Mouse (Mus musculus): ENCODE data around the gene Plxnb3. TPM values are rescaled to one million over a fixed set of nuclear protein-coding genes. Genes with fewer than 3 reads are reported as not detected.
"Not testable (repeated sequence)": the region's sequence is repeated elsewhere in the genome, so short reads cannot be mapped to it uniquely, and the experiment has no call there.

Gene Plxnb3
- polyA plus RNA-seq, 1 experiment from 2014 or later = 0.60 TPM

DNA sequence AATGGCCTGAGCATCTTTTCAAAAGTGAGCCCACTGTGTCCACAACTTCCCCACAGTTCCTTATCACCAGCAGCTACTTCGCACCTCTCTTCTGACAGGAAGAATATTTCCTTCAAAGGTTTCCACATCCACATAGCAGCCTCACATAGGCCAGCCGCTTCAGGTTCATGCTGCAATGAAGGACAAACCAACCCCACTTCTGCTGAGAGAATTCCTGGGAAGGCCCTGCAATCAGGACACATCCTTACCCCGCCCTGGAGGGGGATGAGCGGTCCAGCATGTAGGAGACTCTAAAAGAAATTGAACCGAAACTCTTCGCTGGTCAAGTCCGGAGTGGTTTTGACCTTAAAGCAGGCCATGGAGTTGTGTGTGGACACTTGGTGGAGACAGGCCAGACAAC is 17.0 kb upstream of the Plxnb3 start:
- H3K9me3 ChIP-seq; H3K4me1 ChIP-seq; H3K36me3 ChIP-seq; H3K27ac ChIP-seq; H3K9ac ChIP-seq; ATAC-seq (ENCODE audit: insufficient number of reproducible peaks, low FRiP score, low TSS enrichment, low read depth); H3K27me3 ChIP-seq; H3K4me3 ChIP-seq; H3K4me2 ChIP-seq: not testable (repeated sequence)
- 90% methylated on average over 7 of the region's 7 CpGs for WGBS

DNA sequence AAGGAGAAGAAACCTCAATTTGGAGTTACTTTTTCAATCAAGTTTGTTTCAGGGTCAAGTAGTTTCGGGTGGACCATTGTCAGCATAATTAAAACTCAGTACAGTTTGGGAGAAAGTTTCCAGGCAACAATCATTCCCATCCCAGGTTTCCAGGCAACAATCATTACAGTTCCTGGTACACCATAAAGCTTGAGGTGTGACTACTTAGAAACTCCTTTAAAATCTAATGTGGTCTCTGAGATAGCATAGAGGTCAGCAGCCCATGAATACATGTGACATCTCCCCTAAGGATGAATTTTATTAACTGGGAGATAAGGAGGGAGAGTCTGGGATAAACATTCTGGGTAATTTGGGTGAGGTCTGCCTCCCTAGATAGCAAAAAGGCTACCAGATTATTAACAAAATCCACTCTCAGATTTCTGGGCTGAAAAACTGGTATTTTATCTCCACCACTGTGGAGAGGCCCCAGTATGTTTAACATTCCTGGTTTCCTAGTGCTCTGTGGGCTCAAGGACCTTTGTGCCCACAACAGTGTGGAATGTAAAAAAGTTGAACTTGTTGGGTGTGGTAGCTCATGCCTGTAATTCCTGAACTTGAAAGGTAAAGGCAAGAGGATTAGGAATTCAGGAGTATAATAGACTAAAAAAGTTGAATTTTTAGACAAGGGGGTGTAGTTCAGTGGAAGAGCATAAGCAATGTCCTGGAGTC is 12.0 kb upstream of the Plxnb3 start:
- H3K36me3 ChIP-seq = no peaks in the 10 kb centered on the region
- H3K4me2 ChIP-seq = no peak overlapping the region
- no peak for ATAC-seq (ENCODE audit: insufficient number of reproducible peaks, low FRiP score, low TSS enrichment, low read depth)
- WGBS = 72% methylated on average over 1 of the region's 1 CpGs
- H3K27me3 ChIP-seq = no peaks in the 10 kb centered on the region
- no peak overlapping the region for H3K27ac ChIP-seq
- H3K4me1 ChIP-seq = no peaks in the 10 kb centered on the region
- no peak overlapping the region for H3K4me3 ChIP-seq
- H3K9ac ChIP-seq = no peak overlapping the region
- H3K9me3 ChIP-seq = no peaks in the 10 kb centered on the region

GRCm38 (mm10) chrX:73748977-73749376 is 7.9 kb upstream of the Plxnb3 start:
- ATAC-seq (ENCODE audit: insufficient number of reproducible peaks, low FRiP score, low TSS enrichment, low read depth) = no peak
- WGBS = 86% methylated on average over 1 of the region's 1 CpGs

GRCm38 (mm10) chrX:73758611-73759290 is 1.9 kb downstream of the Plxnb3 start:
- Histone ChIP-seq H3K27me3 (peaks cover 8% of the 10 kb centered on the region; the same call in 1 of the 2 replicates), H3K36me3 (no peaks in the 10 kb centered on the region), H3K4me3 (no peak overlapping the region), H3K9ac (no peak overlapping the region), H3K27ac (no peak overlapping the region), H3K4me1 (no peaks in the 10 kb centered on the region), H3K4me2 (no peak overlapping the region), H3K9me3 (no peaks in the 10 kb centered on the region)
- WGBS = 83% methylated on average over 13 of the region's 13 CpGs
- ATAC-seq (ENCODE audit: insufficient number of reproducible peaks, low FRiP score, low TSS enrichment, low read depth) = no peak

More at GRCm38 (mm10) chrX:73748977-73749376, 7.9 kb upstream of the Plxnb3 start:
- Histone ChIP-seq H3K9ac (no peak overlapping the region), H3K27ac (no peak overlapping the region), H3K27me3 (no peaks in the 10 kb centered on the region), H3K4me2 (no peak overlapping the region), H3K9me3 (no peaks in the 10 kb centered on the region), H3K36me3 (no peaks in the 10 kb centered on the region), H3K4me3 (no peak overlapping the region), H3K4me1 (no peaks in the 10 kb centered on the region)

GRCm38 (mm10) chrX:73765311-73765710 is 8.4 kb downstream of the Plxnb3 start:
- Histone ChIP-seq H3K4me3 (no peak overlapping the region), H3K9me3 (no peaks in the 10 kb centered on the region), H3K4me2 (no peak overlapping the region), H3K9ac (no peak overlapping the region), H3K36me3 (no peaks in the 10 kb centered on the region), H3K4me1 (no peaks in the 10 kb centered on the region), H3K27me3 (no peaks in the 10 kb centered on the region), H3K27ac (no peak overlapping the region)
- 41% methylated on average over 1 of the region's 1 CpGs for WGBS
- no peak for ATAC-seq (ENCODE audit: insufficient number of reproducible peaks, low FRiP score, low TSS enrichment, low read depth)

GRCm38 (mm10) chrX:73767267-73767666 is 10.4 kb downstream of the Plxnb3 start:
- no peak overlapping the region for H3K4me2 ChIP-seq
- no peaks in the 10 kb centered on the region for H3K9me3 ChIP-seq
- H3K36me3 ChIP-seq = no peaks in the 10 kb centered on the region
- no peak for ATAC-seq (ENCODE audit: insufficient number of reproducible peaks, low FRiP score, low TSS enrichment, low read depth)
- no peaks in the 10 kb centered on the region for H3K4me1 ChIP-seq
- no peak overlapping the region for H3K9ac ChIP-seq
- 58% methylated on average over 9 of the region's 9 CpGs for WGBS
- no peak overlapping the region for H3K27ac ChIP-seq
- H3K4me3 ChIP-seq = no peak overlapping the region
- 0 out of 2 replicates have a peak, but pooled peaks cover 3% of the 10 kb centered on the region for H3K27me3 ChIP-seq

GRCm38 (mm10) chrX:73774168-73774760 is 17.4 kb downstream of the Plxnb3 start, which contains the start of gene Srpk3:
TSS of gene Srpk3 (plus strand) at chrX:73774405.
- Histone ChIP-seq H3K27ac (no peak within 1 kb of the TSS), H3K4me2 (no peak within 1 kb of the TSS), H3K9me3 (no peaks in the 10 kb centered on the region), H3K36me3 (peaks cover 17% of the 10 kb centered on the region), H3K4me1 (peaks cover 8% of the 10 kb centered on the region; the same call in 1 of the 2 replicates), H3K9ac (no peak within 1 kb of the TSS), H3K4me3 (no peak within 1 kb of the TSS), H3K27me3 (0 out of 2 replicates have a peak, but pooled peaks cover 3% of the 10 kb centered on the region)
- ATAC-seq (ENCODE audit: insufficient number of reproducible peaks, low FRiP score, low TSS enrichment, low read depth) = peak; percentile 33; the same call in 1 of the 2 replicates
- WGBS = 40% methylated on average over 9 of the region's 9 CpGs

- ATAC-seq (ENCODE audit: insufficient number of reproducible peaks, low FRiP score, low TSS enrichment, low read depth) = peak; percentile 40; the same call in 1 of the 2 replicates
- Histone ChIP-seq H3K27ac (no peak overlapping the region), H3K36me3 (peaks cover 24% of the 10 kb centered on the region), H3K9ac (no peak overlapping the region), H3K4me3 (no peak overlapping the region), H3K9me3 (no peaks in the 10 kb centered on the region), H3K27me3 (0 out of 2 replicates have a peak, but pooled peaks cover 3% of the 10 kb centered on the region), H3K4me2 (no peak overlapping the region), H3K4me1 (peaks cover 8% of the 10 kb centered on the region; the same call in 1 of the 2 replicates)
- 75% methylated on average over 10 of the region's 10 CpGs for WGBS
These were observed 18.1 kb downstream of the Plxnb3 start for GRCm38 (mm10) chrX:73774802-73775483.

GRCm38 (mm10) chrX:73782227-73782626 is 25.3 kb downstream of the Plxnb3 start:
- Histone ChIP-seq H3K4me2 (no peak overlapping the region), H3K4me3 (no peak overlapping the region), H3K36me3 (peaks cover 28% of the 10 kb centered on the region), H3K27ac (no peak overlapping the region), H3K9me3 (no peaks in the 10 kb centered on the region), H3K4me1 (0 out of 2 replicates have a peak, but pooled peaks cover 3% of the 10 kb centered on the region), H3K9ac (no peak overlapping the region), H3K27me3 (peaks cover 3% of the 10 kb centered on the region; the same call in 1 of the 2 replicates)
- 94% methylated on average over 3 of the region's 3 CpGs for WGBS
- ATAC-seq (ENCODE audit: insufficient number of reproducible peaks, low FRiP score, low TSS enrichment, low read depth) = no peak

- Histone ChIP-seq H3K27me3 (peaks cover 3% of the 10 kb centered on the region; the same call in 1 of the 2 replicates), H3K36me3 (peaks cover 15% of the 10 kb centered on the region), H3K4me2 (peak overlapping the region; percentile 48), H3K4me1 (peaks cover 7% of the 10 kb centered on the region; the same call in 1 of the 2 replicates), H3K4me3 (peak overlapping the region; percentile 64), H3K27ac (peak overlapping the region; percentile 94), H3K9ac (peak overlapping the region; percentile 40; the same call in 1 of the 2 replicates), H3K9me3 (no peaks in the 10 kb centered on the region)
- ATAC-seq (ENCODE audit: insufficient number of reproducible peaks, low FRiP score, low TSS enrichment, low read depth) = no peak
These were observed 28.8 kb downstream of the Plxnb3 start for GRCm38 (mm10) chrX:73785666-73786065.

- Histone ChIP-seq H3K9me3 (no peaks in the 10 kb centered on the region), H3K4me3 (peak within 1 kb of the TSS; percentile 64), H3K36me3 (peaks cover 22% of the 10 kb centered on the region), H3K4me2 (peak within 1 kb of the TSS; percentile 48), H3K27ac (peak within 1 kb of the TSS; percentile 94), H3K9ac (peak within 1 kb of the TSS; percentile 47), H3K4me1 (peaks cover 7% of the 10 kb centered on the region; the same call in 1 of the 2 replicates), H3K27me3 (peaks cover 3% of the 10 kb centered on the region; the same call in 1 of the 2 replicates)
- WGBS = 23% methylated on average over 52 of the region's 52 CpGs
- peak; percentile 95 for ATAC-seq (ENCODE audit: insufficient number of reproducible peaks, low FRiP score, low TSS enrichment, low read depth)
These were observed 29.7 kb downstream of the Plxnb3 start, which contains the start of the genes Idh3g and Ssr4 for GRCm38 (mm10) chrX:73786364-73787224. TSS of gene Idh3g (minus strand) at chrX:73786897. TSS of gene Ssr4 (plus strand) at chrX:73787028.
